Mouse (Mus musculus): ENCODE results near the gene Pla2g16. TPM values are rescaled to one million over a fixed set of nuclear protein-coding genes. Genes with fewer than 3 reads are reported as not detected.

The Pla2g16 gene
- polyA plus RNA-seq, 2 experiments from 2014 or later, result 77.8 to 93.3 TPM

GRCm38 (mm10) chr19:7566826-7567225, 9.6 kb downstream of the Pla2g16 start:
- ATAC-seq, result no peak

GRCm38 (mm10) chr19:7568364-7568763, 11.1 kb downstream of the Pla2g16 start:
- no peak for ATAC-seq

- ATAC-seq, result peak; percentile 60
Measured at GRCm38 (mm10) chr19:7569650-7570049, 12.4 kb downstream of the Pla2g16 start.

GRCm38 (mm10) chr19:7576180-7576579, 18.9 kb downstream of the Pla2g16 start:
- ATAC-seq, result no peak

- ATAC-seq, result no peak
Measured at GRCm38 (mm10) chr19:7577710-7578109, 20.5 kb downstream of the Pla2g16 start.

- no peak for ATAC-seq
Measured at GRCm38 (mm10) chr19:7581042-7581441, 23.8 kb downstream of the Pla2g16 start.

GRCm38 (mm10) chr19:7583101-7583500, 25.8 kb downstream of the Pla2g16 start:
- ATAC-seq, result no peak

- no peak for ATAC-seq
Measured at GRCm38 (mm10) chr19:7583599-7583998, 26.3 kb downstream of the Pla2g16 start.

GRCm38 (mm10) chr19:7585279-7585678, 28.0 kb downstream of the Pla2g16 start:
- no peak for ATAC-seq

GRCm38 (mm10) chr19:7585764-7586163, 28.5 kb downstream of the Pla2g16 start:
- ATAC-seq, result no peak

GRCm38 (mm10) chr19:7590795-7591194, 33.5 kb downstream of the Pla2g16 start:
- ATAC-seq, result no peak

- no peak for ATAC-seq
Measured at GRCm38 (mm10) chr19:7592018-7592417, 34.8 kb downstream of the Pla2g16 start.

GRCm38 (mm10) chr19:7595534-7595933, 38.3 kb downstream of the Pla2g16 start:
- ATAC-seq, result no peak

- no peak for ATAC-seq
Measured at GRCm38 (mm10) chr19:7598481-7598880, 41.2 kb downstream of the Pla2g16 start.

- ATAC-seq, result no peak
Measured at GRCm38 (mm10) chr19:7601551-7601950, 44.3 kb downstream of the Pla2g16 start.

GRCm38 (mm10) chr19:7604107-7604506, 46.8 kb downstream of the Pla2g16 start:
- no peak for ATAC-seq

- ATAC-seq, result no peak
Measured at GRCm38 (mm10) chr19:7605013-7605412, 47.8 kb downstream of the Pla2g16 start.

- no peak for ATAC-seq
Measured at GRCm38 (mm10) chr19:7605930-7606783, 48.9 kb downstream of the Pla2g16 start.

- ATAC-seq, result no peak
Measured at GRCm38 (mm10) chr19:7606801-7607689, 49.8 kb downstream of the Pla2g16 start, which contains the start of gene Lgals12. TSS of gene Lgals12 (minus strand) at chr19:7607193.

- ATAC-seq, result no peak
Measured at GRCm38 (mm10) chr19:7607690-7608201, 50.5 kb downstream of the Pla2g16 start.

GRCm38 (mm10) chr19:7611942-7612757, 54.9 kb downstream of the Pla2g16 start, which contains the start of gene Hrasls5:
TSS of gene Hrasls5 (plus strand) at chr19:7612541.
- ATAC-seq, result no peak

- ATAC-seq, result no peak
Measured at GRCm38 (mm10) chr19:7613151-7613550, 55.9 kb downstream of the Pla2g16 start.
